8 mouse cellular contexts compared by ENCODE assay signal in genomic region chr17:66110746-66111145, GRCm38 (mm10). TPM values are rescaled to one million over a fixed set of nuclear protein-coding genes. Genes with fewer than 3 reads are reported as not detected.
DNase-seq lines count a peak whose midpoint lies in the region; ATAC-seq and TF ChIP-seq lines count a peak whose summit lies in the region.

No protein-coding gene starts in this region.

- no peaks in the 10 kb centered on the region for H3K9me3 ChIP-seq in heart, postnatal 0 days (replicated peaks; ENCODE audit: control insufficient read depth, low read length)
- no peaks in the 10 kb centered on the region for H3K9me3 ChIP-seq in liver, embryonic 12.5 days (replicated peaks)

- peak overlapping the region; percentile 77 for H3K4me2 ChIP-seq in heart, postnatal 0 days (ENCODE audit: low read depth, low read length)
- peak overlapping the region; percentile 75 for H3K4me2 ChIP-seq in liver, embryonic 12.5 days

- DNase-seq in liver, adult 2 months (ENCODE audit: extremely low read depth, low read depth, low spot score), result peak; percentile 18
- DNase-seq in liver, result no peak
- peak; percentile 40 for DNase-seq in brain, adult 2 months (ENCODE audit: low read depth, low spot score)
- no peak for DNase-seq in heart, postnatal 0 days (ENCODE audit: low spot score)
- DNase-seq in right cerebral cortex, postnatal 36 days (ENCODE audit: low spot score in 2 of 2), result no peak

- no peak for TF ChIP-seq POLR2A in liver, adult 2 months (IDR thresholded peaks at IDR 0.05; ENCODE audit: extremely low read depth, insufficient read depth, low read length)
- no peak for TF ChIP-seq POLR2A in small intestine, adult 2 months (IDR thresholded peaks at IDR 0.05; ENCODE audit: low read depth, low read length)

- TF ChIP-seq CTCF in liver, adult 2 months (IDR thresholded peaks at IDR 0.05; ENCODE audit: low read depth, low read length), result no peak
- TF ChIP-seq CTCF in heart, postnatal 0 days (IDR thresholded peaks at IDR 0.05; ENCODE audit: low read depth), result no peak
- TF ChIP-seq CTCF in small intestine, adult 2 months (IDR thresholded peaks at IDR 0.05; ENCODE audit: extremely low read depth, insufficient read length, insufficient replicate concordance, low read depth, low read length), result no peak

- no peaks in the 10 kb centered on the region for H3K27me3 ChIP-seq in liver, adult 2 months (ENCODE audit: control insufficient read depth, insufficient read depth, low read length)
- H3K27me3 ChIP-seq in heart, postnatal 0 days (ENCODE audit: control insufficient read depth, insufficient read depth, low read length), result no peaks in the 10 kb centered on the region
- H3K27me3 ChIP-seq in liver, embryonic 12.5 days (replicated peaks), result no peaks in the 10 kb centered on the region
- no peaks in the 10 kb centered on the region for H3K27me3 ChIP-seq in small intestine, adult 2 months (ENCODE audit: control insufficient read depth, insufficient read depth, low read length)

- peaks cover 13% of the 10 kb centered on the region for H3K4me1 ChIP-seq in liver, adult 2 months (ENCODE audit: control insufficient read depth, insufficient read depth, low read length)
- peaks cover 7% of the 10 kb centered on the region for H3K4me1 ChIP-seq in heart, postnatal 0 days (ENCODE audit: control insufficient read depth, insufficient read depth)
- peaks cover 36% of the 10 kb centered on the region for H3K4me1 ChIP-seq in liver, embryonic 12.5 days
- peaks cover 5% of the 10 kb centered on the region; the same call in 1 of the 2 replicates for H3K4me1 ChIP-seq in small intestine, adult 2 months (ENCODE audit: control insufficient read depth, insufficient read depth, insufficient read length, low read length)

- WGBS in liver, adult 2 months, result 19% methylated on average over 6 of the region's 6 CpGs
- 31% methylated on average over 6 of the region's 6 CpGs for WGBS in heart, postnatal 0 days
- 25% methylated on average over 6 of the region's 6 CpGs for WGBS in liver, embryonic 12.5 days (ENCODE audit: insufficient replicate concordance)
- WGBS in small intestine, adult 2 months, result 11% methylated on average over 6 of the region's 6 CpGs

- no peak for TF ChIP-seq EP300 in heart, postnatal 0 days (IDR thresholded peaks at IDR 0.05; ENCODE audit: low read depth)

- H3K79me2 ChIP-seq in liver, adult 2 months (ENCODE audit: control insufficient read depth, insufficient read depth, low read length), result 0 out of 2 replicates have a peak, but pooled peaks cover 4% of the 10 kb centered on the region

- H3K27ac ChIP-seq in liver, adult 2 months (replicated peaks; ENCODE audit: insufficient read depth, low read depth, low read length), result no peak overlapping the region
- H3K27ac ChIP-seq in heart, postnatal 0 days (ENCODE audit: low read depth), result peak overlapping the region; percentile 75
- H3K27ac ChIP-seq in liver, embryonic 12.5 days, result peak overlapping the region; percentile 89
- no peak overlapping the region for H3K27ac ChIP-seq in small intestine, adult 2 months (ENCODE audit: insufficient read depth, low read depth, low read length)

- H3K4me3 ChIP-seq in liver, adult 2 months (ENCODE audit: insufficient read depth, low read depth, low read length), result 0 out of 2 replicates have a peak overlapping the region, but pooled peaks have one; percentile 12
- peak overlapping the region; percentile 97 for H3K4me3 ChIP-seq in heart, postnatal 0 days (ENCODE audit: low read depth, low read length)
- H3K4me3 ChIP-seq in liver, embryonic 12.5 days, result peak overlapping the region; percentile 91
- peak overlapping the region; percentile 42 for H3K4me3 ChIP-seq in small intestine, adult 2 months (ENCODE audit: low read depth, low read length)

- no peak for ATAC-seq in heart, postnatal 0 days (ENCODE audit: insufficient read depth, low read depth)
- no peak for ATAC-seq in liver, embryonic 12.5 days
- ATAC-seq in cerebellum, adult (ENCODE audit: insufficient number of reproducible peaks, low FRiP score, low TSS enrichment), result no peak

- peak overlapping the region; percentile 18; the same call in 1 of the 2 replicates for H3K9ac ChIP-seq in liver, adult 2 months (ENCODE audit: low read depth, low read length)
- 0 out of 2 replicates have a peak overlapping the region, but pooled peaks have one; percentile 71 for H3K9ac ChIP-seq in heart, postnatal 0 days (replicated peaks; ENCODE audit: low read depth, low read length)
- H3K9ac ChIP-seq in liver, embryonic 12.5 days, result peak overlapping the region; percentile 83

- peaks cover 5% of the 10 kb centered on the region; the same call in 1 of the 2 replicates for H3K36me3 ChIP-seq in liver, adult 2 months (ENCODE audit: control insufficient read depth, insufficient read depth, low read length)
- H3K36me3 ChIP-seq in heart, postnatal 0 days (replicated peaks; ENCODE audit: control insufficient read depth, insufficient read depth, low read length), result peaks cover 22% of the 10 kb centered on the region
- peaks cover 23% of the 10 kb centered on the region for H3K36me3 ChIP-seq in liver, embryonic 12.5 days
- peaks cover 19% of the 10 kb centered on the region for H3K36me3 ChIP-seq in small intestine, adult 2 months (ENCODE audit: control insufficient read depth, insufficient read depth, low read length)

RNA-seq across cellular contexts. Expression of gene Washc1, which starts 0.6 kb away (rescaled TPM):
- 10.1 and 11.7 TPM in 2 replicates for total RNA-seq in liver, adult 2 months (2014; rRNA removed)
- polyA plus RNA-seq in liver, adult 2 months (2012; rRNA removed), result 21.1 and 24.9 TPM in 2 replicates
- 31.7 and 38.3 TPM in 2 replicates for total RNA-seq in heart, postnatal 0 days (2014; rRNA removed; ENCODE audit: low replicate concordance)
- polyA plus RNA-seq in heart, postnatal 0 days (2015; fragmentation: Nextera tagmentation; extraction: Ambion mirVana), result 28.3 and 31.5 TPM in 2 replicates
- 23.0 and 23.9 TPM in 2 replicates for polyA plus RNA-seq in liver, embryonic 12.5 days (2016; fragmentation: Nextera tagmentation; extraction: Ambion mirVana)
- polyA plus RNA-seq in small intestine, adult 2 months (2012; rRNA removed), result 11.6 and 32.3 TPM in 2 replicates

RNA-seq across cellular contexts. Expression of gene Ndufv2, which starts 9.4 kb away (rescaled TPM):
- 154 and 180 TPM in 2 replicates for total RNA-seq in liver, adult 2 months (2014; rRNA removed)
- 55.9 and 60.7 TPM in 2 replicates for polyA plus RNA-seq in liver, adult 2 months (2012; rRNA removed)
- total RNA-seq in heart, postnatal 0 days (2014; rRNA removed; ENCODE audit: low replicate concordance), result 249 and 285 TPM in 2 replicates
- polyA plus RNA-seq in heart, postnatal 0 days (2015; fragmentation: Nextera tagmentation; extraction: Ambion mirVana), result 1,231 and 1,304 TPM in 2 replicates
- polyA plus RNA-seq in liver, embryonic 12.5 days (2016; fragmentation: Nextera tagmentation; extraction: Ambion mirVana), result 234 and 239 TPM in 2 replicates
- 17.0 and 28.7 TPM in 2 replicates for polyA plus RNA-seq in small intestine, adult 2 months (2012; rRNA removed)

RNA-seq across cellular contexts. Expression of gene Ddx11, which starts 12.6 kb away (rescaled TPM):
- total RNA-seq in liver, adult 2 months (2014; rRNA removed), result 3.4 and 6.3 TPM in 2 replicates
- 2.4 and 5.1 TPM in 2 replicates for polyA plus RNA-seq in liver, adult 2 months (2012; rRNA removed)
- total RNA-seq in heart, postnatal 0 days (2014; rRNA removed; ENCODE audit: low replicate concordance), result 8.2 and 11.5 TPM in 2 replicates
- polyA plus RNA-seq in heart, postnatal 0 days (2015; fragmentation: Nextera tagmentation; extraction: Ambion mirVana), result 3.5 and 4.2 TPM in 2 replicates
- polyA plus RNA-seq in liver, embryonic 12.5 days (2016; fragmentation: Nextera tagmentation; extraction: Ambion mirVana), result 15.5 and 16.1 TPM in 2 replicates
- polyA plus RNA-seq in small intestine, adult 2 months (2012; rRNA removed), result 2.1 and 2.7 TPM in 2 replicates

RNA-seq across cellular contexts. Expression of gene Ankrd12, which starts 33.9 kb away (rescaled TPM):
- 8.2 and 10.3 TPM in 2 replicates for total RNA-seq in liver, adult 2 months (2014; rRNA removed)
- 0.71 and 0.87 TPM in 2 replicates for polyA plus RNA-seq in liver, adult 2 months (2012; rRNA removed)
- total RNA-seq in heart, postnatal 0 days (2014; rRNA removed; ENCODE audit: low replicate concordance), result 9.8 and 50.7 TPM in 2 replicates
- polyA plus RNA-seq in heart, postnatal 0 days (2015; fragmentation: Nextera tagmentation; extraction: Ambion mirVana), result 18.2 and 19.7 TPM in 2 replicates
- 8.6 and 8.8 TPM in 2 replicates for polyA plus RNA-seq in liver, embryonic 12.5 days (2016; fragmentation: Nextera tagmentation; extraction: Ambion mirVana)
- 0.91 and 2.0 TPM in 2 replicates for polyA plus RNA-seq in small intestine, adult 2 months (2012; rRNA removed)

Comparison
In these comparisons a context has a peak if more than half of its experiments do, and no peak if none do; other contexts are left out.
1. DNase-seq: peak in liver, adult 2 months (single experiment) and brain, adult 2 months (single experiment); none in liver (single experiment), heart, postnatal 0 days (single experiment) and right cerebral cortex, postnatal 36 days (0 of 2).
2. H3K27ac ChIP-seq: peak in heart, postnatal 0 days (single experiment) and liver, embryonic 12.5 days (single experiment); none in liver, adult 2 months (single experiment) and small intestine, adult 2 months (single experiment).
3. H3K4me3 ChIP-seq: peak in every context shown above with its lines; median percentile 97 in heart, postnatal 0 days; 91 in liver, embryonic 12.5 days; 42 in small intestine, adult 2 months; 12 in liver, adult 2 months.
4. H3K9ac ChIP-seq: peak in every context shown above with its lines; median percentile 83 in liver, embryonic 12.5 days; 71 in heart, postnatal 0 days; 18 in liver, adult 2 months.